Mouse (Mus musculus) cerebellum, adult 11 months (tissue): ENCODE results near the gene Galnt7.

Experiments
- DNase-seq: peaks from one replicate; pipeline ENCODE4 v3.0.0; 2022

The Galnt7 gene

GRCm38 (mm10) chr8:57652456-57653055 lies at the start of gene Galnt7:
Galnt7 (minus strand) TSS chr8:57653032.
- DNase-seq, result peak; percentile 69

- DNase-seq, result no peak
Observed at GRCm38 (mm10) chr8:57688633-57689032, 35.8 kb upstream of the Galnt7 start.

- DNase-seq, result no peak
Observed at GRCm38 (mm10) chr8:57685803-57686202, 33.0 kb upstream of the Galnt7 start.

- DNase-seq, result no peak
Observed at GRCm38 (mm10) chr8:57680044-57680443, 27.2 kb upstream of the Galnt7 start.

GRCm38 (mm10) chr8:57664121-57664520 lies 11.3 kb upstream of the Galnt7 start:
- DNase-seq, result no peak

- no peak for DNase-seq
Observed at GRCm38 (mm10) chr8:57660019-57660418, 7.2 kb upstream of the Galnt7 start.

GRCm38 (mm10) chr8:57656446-57656845 lies 3.6 kb upstream of the Galnt7 start:
- no peak for DNase-seq

- no peak for DNase-seq
Observed at GRCm38 (mm10) chr8:57654146-57654545, 1.3 kb upstream of the Galnt7 start.

GRCm38 (mm10) chr8:57653768-57654125 lies 915 bp upstream of the Galnt7 start:
- no peak for DNase-seq

GRCm38 (mm10) chr8:57653056-57653767 lies 380 bp upstream of the Galnt7 start:
- peak; percentile 44 for DNase-seq

GRCm38 (mm10) chr8:57651689-57652455 lies 960 bp downstream of the Galnt7 start:
- DNase-seq, result peak; percentile 71

- DNase-seq, result no peak
Observed at GRCm38 (mm10) chr8:57651357-57651688, 1.5 kb downstream of the Galnt7 start.

- no peak for DNase-seq
Observed at GRCm38 (mm10) chr8:57650216-57650615, 2.6 kb downstream of the Galnt7 start.

- no peak for DNase-seq
Observed at GRCm38 (mm10) chr8:57647566-57647965, 5.3 kb downstream of the Galnt7 start.

GRCm38 (mm10) chr8:57644281-57644680 lies 8.6 kb downstream of the Galnt7 start:
- DNase-seq, result no peak

- DNase-seq, result no peak
Observed at GRCm38 (mm10) chr8:57642722-57643121, 10.1 kb downstream of the Galnt7 start.

GRCm38 (mm10) chr8:57638925-57639324 lies 13.9 kb downstream of the Galnt7 start:
- no peak for DNase-seq

- DNase-seq, result no peak
Observed at GRCm38 (mm10) chr8:57637599-57638280, 15.1 kb downstream of the Galnt7 start.

- DNase-seq, result no peak
Observed at GRCm38 (mm10) chr8:57636698-57637097, 16.1 kb downstream of the Galnt7 start.

- no peak for DNase-seq
Observed at GRCm38 (mm10) chr8:57636281-57636680, 16.6 kb downstream of the Galnt7 start.

GRCm38 (mm10) chr8:57631780-57632179 lies 21.1 kb downstream of the Galnt7 start:
- no peak for DNase-seq

GRCm38 (mm10) chr8:57630148-57630547 lies 22.7 kb downstream of the Galnt7 start:
- DNase-seq, result no peak
